Mouse (Mus musculus) C2C12 (cell line): ENCODE measurements around the gene Slc24a3. TPM values are rescaled to one million over a fixed set of nuclear protein-coding genes. Genes with fewer than 3 reads are reported as not detected.

Experiments
- H3K27me3 ChIP-seq: one replicate; pipeline ENCODE4 v1.6.1; 2011; ENCODE audit not compliant: control insufficient read depth, insufficient read depth, insufficient read length
- H3K36me3 ChIP-seq: one replicate; pipeline ENCODE4 v1.6.1; 2011; ENCODE audit not compliant: control insufficient read depth, insufficient read depth
- H3K4me3 ChIP-seq: one replicate; pipeline ENCODE4 v1.5.1; 2011; ENCODE audit warnings: mild to moderate bottlenecking, control low read depth; ENCODE audit not compliant: poor library complexity, insufficient read depth, severe bottlenecking
- H3K79me2 ChIP-seq: one replicate; pipeline ENCODE4 v1.6.1; 2011; ENCODE audit not compliant: control insufficient read depth, insufficient read depth
- H3K79me3 ChIP-seq: one replicate; pipeline ENCODE4 v1.6.1; 2011; ENCODE audit warnings: low read depth, control low read depth
- H3ac ChIP-seq: one replicate; pipeline ENCODE3; 2011; ENCODE audit warnings: low read depth; ENCODE audit not compliant: control insufficient read depth, insufficient read length
- CEBPB ChIP-seq: IDR thresholded peaks from one replicate; pipeline ENCODE4 v1.6.1; 2011; ENCODE audit warnings: low read depth, mild to moderate bottlenecking, control low read depth, moderate library complexity
- CTCF ChIP-seq: IDR thresholded peaks from one replicate; pipeline ENCODE4 v1.5.1; 2011; ENCODE audit not compliant: control insufficient read depth, insufficient read depth, insufficient read length
- FOSL1 ChIP-seq: IDR thresholded peaks from one replicate; pipeline ENCODE4 v1.8.0; 2011; ENCODE audit warnings: mild to moderate bottlenecking, low read length; ENCODE audit not compliant: poor library complexity, insufficient read depth, severe bottlenecking
- MAX ChIP-seq: IDR thresholded peaks from one replicate; pipeline ENCODE4 v1.6.1; 2011; ENCODE audit warnings: mild to moderate bottlenecking, control low read depth
- MYOD1 ChIP-seq: IDR thresholded peaks from one replicate; pipeline ENCODE4 v1.6.1; 2011; ENCODE audit warnings: low read depth; ENCODE audit not compliant: control insufficient read depth, insufficient read length
- MYOG ChIP-seq: IDR thresholded peaks from one replicate; pipeline ENCODE4 v1.6.1; 2011; ENCODE audit not compliant: control insufficient read depth, insufficient read length; ENCODE audit errors: extremely low read depth
- USF1 ChIP-seq: IDR thresholded peaks from one replicate; pipeline ENCODE4 v1.6.1; 2011; ENCODE audit warnings: low read depth, mild to moderate bottlenecking, control low read depth, moderate library complexity
- polyA plus RNA-seq: library from polyadenylated mRNA; unstranded; fragments of >200 nt; fragmentation: generic; extraction: Trizol; gene quantifications from one replicate; pipeline ENCODE4 v1.2.1, GENCODE M21; 2012; ENCODE audit warnings: missing spikeins

The Slc24a3 gene
- polyA plus RNA-seq, 1 experiment: 0.35 TPM

GRCm38 (mm10) chr2:145165854-145166253 is 1.7 kb upstream of the Slc24a3 start:
- H3ac ChIP-seq: no peak overlapping the region
- TF ChIP-seq MYOG (no peak), MAX (no peak)

GRCm38 (mm10) chr2:145167051-145167663 is 397 bp upstream of the Slc24a3 start:
- peak overlapping the region; percentile 25 for H3ac ChIP-seq
- no peak overlapping the region for H3K4me3 ChIP-seq
- H3K36me3 ChIP-seq: no peaks in the 10 kb centered on the region
- TF ChIP-seq MYOD1: no peak
- no peak for TF ChIP-seq MAX
- TF ChIP-seq USF1: no peak
- no peak for TF ChIP-seq FOSL1
- no peak for TF ChIP-seq CEBPB
- no peak for TF ChIP-seq MYOG
- peak; percentile 16 for TF ChIP-seq CTCF
- no peaks in the 10 kb centered on the region for H3K79me2 ChIP-seq
- no peaks in the 10 kb centered on the region for H3K79me3 ChIP-seq
- H3K27me3 ChIP-seq: no peaks in the 10 kb centered on the region

More at GRCm38 (mm10) chr2:145165854-145166253, 1.7 kb upstream of the Slc24a3 start:
- Histone ChIP-seq H3K79me3 (no peaks in the 10 kb centered on the region), H3K36me3 (no peaks in the 10 kb centered on the region), H3K4me3 (no peak overlapping the region), H3K27me3 (no peaks in the 10 kb centered on the region), H3K79me2 (no peaks in the 10 kb centered on the region)

GRCm38 (mm10) chr2:145168405-145168971 is 934 bp downstream of the Slc24a3 start:
- Histone ChIP-seq H3ac (peak overlapping the region; percentile 62), H3K79me3 (no peaks in the 10 kb centered on the region), H3K27me3 (no peaks in the 10 kb centered on the region), H3K79me2 (no peaks in the 10 kb centered on the region), H3K36me3 (no peaks in the 10 kb centered on the region), H3K4me3 (peak overlapping the region; percentile 11)
- no peak for TF ChIP-seq USF1
- peak; percentile 69 for TF ChIP-seq MYOD1

- Histone ChIP-seq H3ac (no peak overlapping the region), H3K4me3 (no peak overlapping the region), H3K79me2 (no peaks in the 10 kb centered on the region), H3K27me3 (no peaks in the 10 kb centered on the region), H3K36me3 (no peaks in the 10 kb centered on the region), H3K79me3 (no peaks in the 10 kb centered on the region)
- TF ChIP-seq FOSL1 (no peak), CEBPB (no peak), USF1 (no peak), CTCF (no peak), MYOD1 (no peak), MYOG (no peak)
Observed at GRCm38 (mm10) chr2:145172978-145173655, 5.6 kb downstream of the Slc24a3 start.

GRCm38 (mm10) chr2:145175036-145175435 is 7.5 kb downstream of the Slc24a3 start:
- H3K4me3 ChIP-seq: no peak overlapping the region
- H3ac ChIP-seq: no peak overlapping the region
- H3K79me3 ChIP-seq: no peaks in the 10 kb centered on the region
- TF ChIP-seq MYOG (no peak), CEBPB (no peak), MAX (no peak), CTCF (no peak)
- no peaks in the 10 kb centered on the region for H3K79me2 ChIP-seq
- H3K36me3 ChIP-seq: no peaks in the 10 kb centered on the region
- no peaks in the 10 kb centered on the region for H3K27me3 ChIP-seq

- Histone ChIP-seq H3K36me3 (no peaks in the 10 kb centered on the region), H3K79me2 (no peaks in the 10 kb centered on the region), H3K79me3 (no peaks in the 10 kb centered on the region), H3K27me3 (no peaks in the 10 kb centered on the region), H3K4me3 (no peak overlapping the region), H3ac (no peak overlapping the region)
- TF ChIP-seq FOSL1 (no peak), USF1 (no peak), CEBPB (no peak), MAX (no peak), CTCF (no peak), MYOG (no peak), MYOD1 (no peak)
Observed at GRCm38 (mm10) chr2:145182410-145182809, 14.9 kb downstream of the Slc24a3 start.
